Mouse (Mus musculus) activated CD4-positive, CD25-positive, alpha-beta regulatory T cell (primary cell): ENCODE data around the gene Olfr765. TPM values are rescaled to one million over a fixed set of nuclear protein-coding genes. Genes with fewer than 3 reads are reported as not detected.

Experiments used
- polyA plus RNA-seq, 2 experiments: library from polyadenylated mRNA; unstranded; fragments of 100-300 nt; shearing (Covaris generic); gene quantifications; one replicate each; pipeline ENCODE4 v1.2.1; 2017

Olfr765 gene
- polyA plus RNA-seq, result not detected

DNA sequence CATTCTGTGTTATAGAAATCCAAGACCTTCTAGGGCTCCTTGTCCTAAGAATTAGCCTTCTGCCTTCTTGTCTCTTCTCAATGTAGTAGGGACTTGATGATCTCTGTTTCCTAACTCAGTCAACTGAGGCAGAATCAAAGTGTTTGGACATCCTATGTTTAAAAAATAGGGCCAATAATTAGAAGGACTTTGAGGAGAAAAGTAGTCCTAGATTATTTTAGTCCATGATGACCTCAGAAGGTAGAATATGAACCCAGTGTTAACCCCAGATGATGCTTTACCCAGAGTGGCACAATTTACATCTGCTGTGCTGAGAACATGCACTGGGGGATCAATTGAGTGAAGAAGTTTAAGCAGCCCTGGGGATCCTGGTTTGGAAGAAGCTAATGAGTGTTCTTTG, at the start of gene Olfr765:
TSS of gene Olfr765 (minus strand) at position 101 of the 400 bp plus-strand sequence.

DNA sequence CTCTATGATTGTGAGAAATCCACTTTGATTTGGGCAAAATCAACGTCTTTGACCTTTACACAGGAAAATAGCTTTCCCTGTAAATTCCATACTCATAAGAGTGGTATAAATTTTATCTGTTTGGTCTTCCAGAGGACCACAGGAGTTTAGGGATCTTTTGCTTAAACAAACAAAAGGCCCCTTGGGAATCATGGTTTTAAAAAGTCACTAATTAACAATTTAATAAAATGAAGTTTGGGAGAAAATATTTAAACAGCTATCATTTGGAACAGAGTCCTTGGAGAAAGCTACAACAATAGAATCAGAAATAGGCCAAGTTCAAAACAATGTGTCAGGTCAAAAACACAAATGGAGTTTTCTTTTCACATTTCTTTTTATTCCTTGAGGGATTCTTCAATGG, 49.5 kb upstream of the Olfr765 start, which contains the start of gene Olfr768:
TSS of gene Olfr768 (minus strand) at position 101 of the 400 bp plus-strand sequence.

DNA sequence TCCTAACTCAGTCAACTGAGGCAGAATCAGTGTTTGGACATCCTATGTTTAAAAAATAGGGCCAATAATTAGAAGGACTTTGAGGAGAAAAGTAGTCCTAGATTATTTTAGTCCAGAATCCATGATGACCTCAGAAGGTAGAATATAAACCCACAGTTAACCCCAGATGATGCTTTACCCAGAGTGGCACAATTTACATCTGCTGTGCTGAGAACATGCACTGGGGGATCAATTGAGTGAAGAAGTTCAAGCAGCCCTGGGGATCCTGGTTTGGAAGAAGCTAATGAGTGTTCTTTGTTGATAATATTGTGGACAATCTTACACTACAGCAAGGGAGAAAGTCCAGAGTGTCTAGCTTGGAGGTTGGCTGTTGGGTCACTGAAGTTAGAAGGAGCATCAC, 33.0 kb upstream of the Olfr765 start, which contains the start of gene Olfr767:
TSS of gene Olfr767 (minus strand) at position 101 of the 400 bp plus-strand sequence.

DNA sequence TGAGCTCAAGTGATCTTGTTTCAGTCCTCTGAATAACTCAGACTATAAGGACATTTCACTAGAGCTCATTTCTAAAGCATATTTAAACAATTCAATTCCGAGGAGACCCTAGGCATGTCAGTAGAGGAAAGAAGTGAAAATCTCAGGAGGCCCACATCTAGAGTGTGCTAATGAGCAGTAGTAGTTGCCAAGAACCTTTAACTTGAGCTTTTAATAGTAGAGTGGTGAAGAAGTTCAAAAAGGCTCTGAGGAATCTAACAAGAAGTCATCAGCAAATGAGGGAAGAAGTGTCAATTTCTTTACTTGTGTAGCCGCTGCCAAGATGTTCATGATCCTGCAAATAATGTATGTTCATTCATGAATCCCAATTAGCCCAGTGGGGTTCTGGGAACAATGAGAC, 19.1 kb upstream of the Olfr765 start, which contains the start of gene Olfr766-ps1:
TSS of gene Olfr766-ps1 (minus strand) at position 101 of the 400 bp plus-strand sequence.

DNA sequence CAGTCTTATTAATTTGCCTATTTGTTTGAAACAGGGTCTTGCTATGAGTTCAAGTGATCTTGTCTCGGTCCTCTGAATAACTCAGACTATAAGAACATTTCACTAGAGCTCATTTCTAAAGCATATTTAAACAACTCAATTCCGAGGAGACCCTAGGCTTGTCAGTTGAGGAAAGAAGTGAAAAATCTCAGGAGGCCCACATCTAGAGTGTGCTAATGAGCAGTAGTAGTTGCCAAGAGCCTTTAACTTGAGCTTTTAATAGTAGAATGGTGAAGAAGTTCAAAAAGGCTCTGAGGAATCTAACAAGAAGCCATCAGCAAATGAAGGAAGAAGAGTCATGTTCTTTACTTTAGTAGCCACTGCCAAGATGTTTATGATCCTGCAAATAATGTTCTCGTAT, 10.0 kb downstream of the Olfr765 start, which contains the start of gene Olfr764-ps1:
TSS of gene Olfr764-ps1 (minus strand) at position 101 of the 400 bp plus-strand sequence.

DNA sequence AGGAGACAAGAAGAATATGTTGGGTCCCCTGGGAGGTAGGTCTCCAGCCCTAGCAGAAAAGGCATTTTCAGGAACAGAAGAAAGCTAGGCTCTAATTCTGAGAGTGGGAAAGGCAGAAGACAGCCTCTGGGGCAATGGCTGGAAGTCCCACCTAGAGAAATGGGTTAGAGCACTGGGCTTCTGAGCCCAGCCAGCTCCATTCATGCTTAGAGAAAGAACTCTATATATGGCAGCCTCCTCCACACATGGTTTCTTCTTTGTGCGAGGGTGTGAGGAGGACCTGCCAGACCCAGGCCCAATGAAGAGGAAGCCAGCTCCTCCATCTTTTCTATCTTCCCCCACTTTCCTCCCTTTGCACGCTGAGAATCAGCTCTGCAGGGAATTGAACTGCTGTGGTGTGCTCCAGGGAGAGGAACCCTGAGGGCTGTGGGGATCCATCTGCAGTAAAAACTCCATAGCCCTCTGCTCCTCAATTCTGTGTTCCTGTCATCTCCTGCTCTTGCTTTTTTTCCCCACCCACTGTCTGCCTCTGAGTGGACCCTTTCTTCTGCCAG, 39.4 kb downstream of the Olfr765 start, which contains the start of gene Olfr763:
TSS of gene Olfr763 (plus strand) at position 504 of the 554 bp plus-strand sequence.

Other genes with a start within 250 kb of the Olfr765 start
- gene Dnajc14, start 245.9 kb downstream of the Olfr765 start, polyA plus RNA-seq, result 10 to 100 TPM; 67.6 to 90.9 TPM
- gene Tmem198b, start 245.6 kb downstream of the Olfr765 start, polyA plus RNA-seq, result 1 to 10 TPM; 2.8 to 4.2 TPM
- 100 to 1,000 TPM; 141 to 143 TPM for gene Sarnp, start 232.7 kb downstream of the Olfr765 start, polyA plus RNA-seq
- 10 to 100 TPM; 55.1 to 69.2 TPM for gene Ormdl2, start 228.4 kb downstream of the Olfr765 start, polyA plus RNA-seq
- gene Gdf11, start 158.3 kb downstream of the Olfr765 start, polyA plus RNA-seq, result 1 to 10 TPM; 3.8 to 3.9 TPM
- 1 to 10 TPM; 2.9 to 7.2 TPM for gene Cd63, start 149.0 kb downstream of the Olfr765 start, polyA plus RNA-seq
- gene Rdh5, start 127.1 kb downstream of the Olfr765 start, polyA plus RNA-seq, result 10 to 100 TPM in 1 of 2 experiments, 1 to 10 TPM in 1; 9.4 to 10.6 TPM
- 100 to 1,000 TPM; 211 to 212 TPM for gene Bloc1s1, start 126.0 kb downstream of the Olfr765 start, polyA plus RNA-seq
- gene Itga7, start 116.2 kb downstream of the Olfr765 start, polyA plus RNA-seq, result 10 to 100 TPM; 10.4 to 15.0 TPM
- gene Mettl7b, start 89.0 kb downstream of the Olfr765 start, polyA plus RNA-seq, result under 1 TPM in 1 of 2 experiments, not detected in 1; 0.33 TPM
- not detected for gene Olfr9, start 60.6 kb downstream of the Olfr765 start, polyA plus RNA-seq
- not detected for gene Olfr763, start 39.2 kb downstream of the Olfr765 start, polyA plus RNA-seq
- gene Olfr764-ps1, start 10.1 kb downstream of the Olfr765 start, polyA plus RNA-seq, result under 1 TPM in 1 of 2 experiments, not detected in 1; 0.16 TPM
- not detected for gene Olfr766-ps1, start 19.0 kb upstream of the Olfr765 start, polyA plus RNA-seq
- gene Olfr767, start 32.9 kb upstream of the Olfr765 start, polyA plus RNA-seq, result under 1 TPM in 1 of 2 experiments, not detected in 1; 0.02 TPM
- not detected for gene Olfr768, start 49.4 kb upstream of the Olfr765 start, polyA plus RNA-seq
- under 1 TPM in 1 of 2 experiments, not detected in 1; 0.11 TPM for gene Olfr769, start 67.9 kb upstream of the Olfr765 start, polyA plus RNA-seq
- gene Olfr770, start 89.0 kb upstream of the Olfr765 start, polyA plus RNA-seq, result not detected
- not detected for gene Olfr771, start 114.8 kb upstream of the Olfr765 start, polyA plus RNA-seq
- not detected for gene Olfr772, start 127.9 kb upstream of the Olfr765 start, polyA plus RNA-seq
- gene Olfr773, start 137.4 kb upstream of the Olfr765 start, polyA plus RNA-seq, result under 1 TPM in 1 of 2 experiments, not detected in 1; 0.25 TPM
- not detected for gene Olfr774, start 186.2 kb upstream of the Olfr765 start, polyA plus RNA-seq
- not detected for gene Olfr775, start 198.4 kb upstream of the Olfr765 start, polyA plus RNA-seq
- not detected for gene Olfr776, start 209.1 kb upstream of the Olfr765 start, polyA plus RNA-seq
- not detected for gene Olfr777, start 221.5 kb upstream of the Olfr765 start, polyA plus RNA-seq